Mouse (Mus musculus): ENCODE data around the gene Gm45234. TPM values are rescaled to one million over a fixed set of nuclear protein-coding genes. Genes with fewer than 3 reads are reported as not detected.

Gene Gm45234
- polyA plus RNA-seq, 1 experiment: not detected

DNA sequence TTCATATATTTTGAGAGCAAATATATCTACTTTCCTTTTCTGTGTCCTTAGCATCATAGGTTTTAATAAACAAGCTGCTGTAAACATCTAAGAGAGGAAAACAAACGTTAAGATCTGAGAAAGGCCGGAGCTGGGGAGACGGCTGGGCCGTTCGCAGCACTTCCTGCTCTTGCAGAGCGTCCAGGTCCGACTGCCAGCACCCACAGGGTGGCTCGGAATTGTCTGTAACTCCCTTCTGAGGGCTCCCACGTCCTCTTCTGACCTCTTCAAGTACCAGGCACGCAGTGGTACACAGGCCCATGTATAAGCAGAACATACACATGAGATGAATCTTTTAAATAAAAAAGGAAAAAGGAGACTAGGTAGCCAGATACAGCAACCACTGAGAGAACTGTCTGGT lies 31.9 kb upstream of the Gm45234 start:
- H3K4me3 ChIP-seq (ENCODE audit: insufficient read depth, low read length): no peak overlapping the region
- H3K4me1 ChIP-seq (ENCODE audit: control insufficient read depth, insufficient read depth, low read length): peaks cover 12% of the 10 kb centered on the region
- H3K27ac ChIP-seq (ENCODE audit: insufficient read depth, low read depth, low read length): no peak overlapping the region
- TF ChIP-seq POLR2A (IDR thresholded peaks at IDR 0.05; ENCODE audit: borderline replicate concordance, low read depth, low read length) (no peak), CTCF (IDR thresholded peaks at IDR 0.05; ENCODE audit: low read depth, low read length) (no peak)

DNA sequence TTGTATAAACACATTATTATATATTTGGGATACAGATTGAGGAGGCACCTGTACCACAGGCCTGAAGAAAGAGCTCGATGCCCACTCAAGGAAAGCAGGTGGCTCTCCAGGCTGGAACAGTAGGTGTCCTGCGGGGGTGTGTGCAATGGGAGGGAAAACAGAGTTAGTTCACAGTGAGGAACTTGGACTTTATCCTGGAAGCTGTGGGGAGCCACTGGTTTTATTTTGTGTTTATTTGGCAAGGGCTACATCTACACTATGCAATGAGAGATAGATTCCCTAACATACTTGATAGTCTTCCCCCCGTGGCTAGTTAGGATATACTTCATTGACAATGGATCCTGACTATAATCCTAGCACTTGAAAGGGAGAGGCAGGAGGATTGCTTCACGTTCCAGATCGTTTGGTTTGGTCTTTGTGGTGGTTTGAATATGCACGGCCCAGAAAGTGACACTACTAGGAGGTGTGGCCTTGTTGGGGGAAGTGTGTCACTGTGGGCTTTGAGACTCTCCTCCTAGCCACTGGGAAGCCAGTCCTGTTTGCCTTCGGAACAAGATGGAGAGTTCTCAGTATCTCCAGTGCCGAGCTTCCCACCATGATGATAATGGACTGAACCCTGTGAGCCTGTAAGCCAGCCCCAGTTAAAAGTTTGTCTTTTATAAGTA lies 31.1 kb upstream of the Gm45234 start:
- no peak overlapping the region for H3K27ac ChIP-seq (ENCODE audit: insufficient read depth, low read depth, low read length)
- no peak overlapping the region for H3K4me3 ChIP-seq (ENCODE audit: insufficient read depth, low read length)
- TF ChIP-seq CTCF (IDR thresholded peaks at IDR 0.05; ENCODE audit: low read depth, low read length) (no peak), POLR2A (IDR thresholded peaks at IDR 0.05; ENCODE audit: borderline replicate concordance, low read depth, low read length) (no peak)
- peaks cover 17% of the 10 kb centered on the region for H3K4me1 ChIP-seq (ENCODE audit: control insufficient read depth, insufficient read depth, low read length)

DNA sequence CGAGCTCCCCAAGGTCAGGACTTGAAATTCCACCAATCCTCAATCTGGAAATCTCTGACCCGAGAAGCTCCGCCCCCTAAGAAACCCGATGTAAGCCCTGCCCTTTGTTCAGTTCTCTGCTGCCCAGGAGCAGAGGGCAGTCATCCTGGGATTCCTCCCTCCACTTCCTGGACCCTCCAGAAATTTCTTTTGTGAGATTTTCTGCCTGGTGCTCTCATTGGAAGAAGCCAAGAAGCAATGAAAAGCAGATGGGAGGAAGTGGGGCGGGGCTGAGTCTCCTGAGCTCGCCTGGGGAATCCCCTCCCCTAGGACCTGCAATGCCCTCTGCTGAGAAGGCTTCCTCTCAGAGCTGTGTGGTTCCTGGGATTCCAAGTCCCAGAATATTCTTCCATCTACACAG lies 26.6 kb upstream of the Gm45234 start:
- H3K27ac ChIP-seq (ENCODE audit: insufficient read depth, low read depth, low read length): peak overlapping the region; percentile 17; the same call in 1 of the 2 replicates
- TF ChIP-seq POLR2A (IDR thresholded peaks at IDR 0.05; ENCODE audit: borderline replicate concordance, low read depth, low read length) (no peak), CTCF (IDR thresholded peaks at IDR 0.05; ENCODE audit: low read depth, low read length) (no peak)
- H3K4me3 ChIP-seq (ENCODE audit: insufficient read depth, low read length): peak overlapping the region; percentile 60
- H3K4me1 ChIP-seq (ENCODE audit: control insufficient read depth, insufficient read depth, low read length): peaks cover 16% of the 10 kb centered on the region

DNA sequence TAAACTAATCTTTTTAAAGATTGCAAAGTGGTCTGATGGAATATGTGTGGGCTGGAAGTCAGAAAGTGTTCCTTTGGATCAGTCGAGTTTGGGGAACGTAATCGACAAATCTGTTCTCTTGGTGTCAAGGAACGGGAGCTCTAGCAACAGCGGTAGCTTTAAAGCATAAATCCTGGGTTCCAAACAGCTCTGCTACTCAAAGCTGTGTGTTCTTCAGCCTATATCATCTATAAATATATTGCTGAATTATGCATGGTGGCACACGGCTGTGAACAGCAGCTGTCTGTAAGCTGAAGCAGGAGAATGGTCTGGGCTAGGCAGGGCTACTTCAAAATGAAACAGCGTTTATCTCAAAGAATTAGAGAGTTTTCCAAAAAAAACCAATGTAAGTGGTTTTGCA lies 25.1 kb upstream of the Gm45234 start:
- H3K27ac ChIP-seq (ENCODE audit: insufficient read depth, low read depth, low read length): no peak overlapping the region
- H3K4me1 ChIP-seq (ENCODE audit: control insufficient read depth, insufficient read depth, low read length): peaks cover 13% of the 10 kb centered on the region; the same call in 1 of the 2 replicates
- no peak overlapping the region for H3K4me3 ChIP-seq (ENCODE audit: insufficient read depth, low read length)
- no peak for TF ChIP-seq POLR2A (IDR thresholded peaks at IDR 0.05; ENCODE audit: borderline replicate concordance, low read depth, low read length)
- TF ChIP-seq CTCF (IDR thresholded peaks at IDR 0.05; ENCODE audit: low read depth, low read length): no peak

DNA sequence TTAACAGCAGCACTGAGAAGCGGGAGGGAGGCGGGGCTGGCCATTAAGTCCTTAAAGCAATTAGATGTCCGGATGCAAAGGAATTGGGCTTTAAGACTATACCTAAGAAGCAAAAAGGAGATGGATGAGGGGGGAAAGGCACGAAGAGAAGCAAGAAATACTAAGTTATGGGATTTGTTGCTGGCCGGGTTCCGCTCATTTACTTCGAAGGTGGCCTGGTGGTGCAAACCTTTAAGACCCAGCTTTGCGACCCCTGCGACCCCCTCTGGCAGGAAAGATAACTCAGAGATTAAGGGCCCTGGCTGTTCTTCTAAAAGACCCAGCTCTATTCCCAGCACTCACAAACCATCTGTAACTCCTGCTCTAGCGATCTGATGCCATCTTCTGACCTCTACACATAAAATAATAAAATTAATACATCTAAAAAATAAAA lies 24.2 kb upstream of the Gm45234 start:
- Histone ChIP-seq H3K27ac (ENCODE audit: insufficient read depth, low read depth, low read length) (no peak overlapping the region), H3K4me1 (ENCODE audit: control insufficient read depth, insufficient read depth, low read length) (peaks cover 13% of the 10 kb centered on the region; the same call in 1 of the 2 replicates), H3K4me3 (ENCODE audit: insufficient read depth, low read length) (peak overlapping the region; percentile 48)
- TF ChIP-seq CTCF (IDR thresholded peaks at IDR 0.05; ENCODE audit: low read depth, low read length) (no peak), POLR2A (IDR thresholded peaks at IDR 0.05; ENCODE audit: borderline replicate concordance, low read depth, low read length) (no peak)

DNA sequence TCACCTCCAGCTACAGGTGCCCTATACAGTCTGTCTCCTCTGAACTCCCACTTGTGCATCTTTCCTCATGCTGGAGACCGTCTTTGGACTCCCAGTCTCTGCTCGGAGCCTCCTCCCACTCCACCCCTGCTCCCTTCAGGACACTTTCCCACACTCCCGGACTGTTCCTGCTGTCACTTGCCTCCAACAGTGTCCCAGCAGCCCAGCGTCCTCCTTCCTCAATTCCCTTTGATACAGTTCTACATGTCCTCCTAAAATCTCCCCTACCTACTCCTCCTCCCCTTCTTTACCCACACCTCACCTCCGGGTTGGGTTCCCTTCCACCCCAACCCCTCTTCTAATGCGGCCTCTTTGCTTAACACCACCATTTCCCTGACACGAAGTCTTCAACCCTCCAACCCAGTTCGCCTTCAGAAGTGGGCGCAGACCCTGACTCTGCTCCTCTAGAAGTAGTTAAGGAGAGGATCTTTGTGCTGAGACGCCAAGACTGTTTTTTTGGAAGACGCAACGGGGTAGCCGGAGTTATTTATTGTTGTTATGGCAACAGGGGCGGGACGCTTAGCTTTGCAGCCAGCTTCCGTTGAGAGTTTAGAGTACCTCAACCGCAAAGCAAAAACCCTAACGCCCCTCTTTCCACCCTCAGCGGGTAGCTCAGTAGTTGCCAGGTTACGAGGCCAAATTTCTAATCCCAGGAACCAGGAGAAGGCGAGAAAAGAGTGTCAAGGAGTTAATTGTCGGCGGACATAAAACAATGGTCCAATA lies 23.6 kb upstream of the Gm45234 start, which contains the start of gene Lrrc23:
TSS of gene Lrrc23 (minus strand) at position 506 of the 762 bp plus-strand sequence.
- no peak for TF ChIP-seq CTCF (IDR thresholded peaks at IDR 0.05; ENCODE audit: low read depth, low read length)
- no peak for TF ChIP-seq POLR2A (IDR thresholded peaks at IDR 0.05; ENCODE audit: borderline replicate concordance, low read depth, low read length)
- Histone ChIP-seq H3K27ac (ENCODE audit: insufficient read depth, low read depth, low read length) (no peak within 1 kb of the TSS), H3K4me1 (ENCODE audit: control insufficient read depth, insufficient read depth, low read length) (peaks cover 13% of the 10 kb centered on the region; the same call in 1 of the 2 replicates), H3K4me3 (ENCODE audit: insufficient read depth, low read length) (peak within 1 kb of the TSS; percentile 48)

DNA sequence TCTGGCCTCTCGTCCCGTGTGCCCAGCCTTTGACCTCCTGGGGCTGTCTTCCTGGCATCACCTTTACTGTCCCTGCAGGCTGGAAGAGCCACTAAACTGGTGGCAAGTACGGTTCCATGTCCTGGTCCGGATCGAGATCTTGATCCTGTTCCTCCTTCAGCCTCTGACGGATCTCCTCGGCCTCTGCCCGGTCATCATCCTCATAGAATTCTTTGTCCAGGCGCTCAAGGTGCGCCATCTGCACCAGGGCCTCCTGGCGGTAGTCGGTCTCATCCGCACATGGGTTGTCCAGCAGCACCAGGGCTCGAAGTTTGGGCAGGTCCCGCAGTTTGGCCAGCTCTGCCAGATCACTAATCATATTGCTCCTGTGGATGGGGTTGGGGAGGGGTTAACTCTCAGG lies 14.7 kb upstream of the Gm45234 start:
- TF ChIP-seq POLR2A (IDR thresholded peaks at IDR 0.05; ENCODE audit: borderline replicate concordance, low read depth, low read length) (no peak), CTCF (IDR thresholded peaks at IDR 0.05; ENCODE audit: low read depth, low read length) (no peak)

DNA sequence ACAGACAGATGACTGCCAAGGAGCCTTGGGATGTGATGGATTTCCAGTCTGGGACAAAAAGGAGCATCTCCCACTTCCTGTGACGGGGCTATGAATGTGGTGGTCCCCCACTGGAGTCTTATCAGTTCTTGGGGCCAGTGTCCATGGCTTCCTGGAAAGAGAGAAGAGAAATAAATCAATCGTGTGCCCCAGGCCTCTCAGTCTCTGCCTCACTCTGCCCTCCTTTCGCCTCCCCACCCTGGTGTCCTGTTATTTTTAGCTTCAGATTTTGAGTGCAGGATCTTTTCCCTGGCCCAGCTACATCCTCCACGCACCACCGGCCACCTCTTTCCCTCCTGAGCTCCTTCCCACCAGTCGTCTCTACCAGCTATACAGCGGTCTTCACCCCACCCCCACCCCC lies 14.2 kb upstream of the Gm45234 start:
- Histone ChIP-seq H3K27ac (ENCODE audit: insufficient read depth, low read depth, low read length) (no peak overlapping the region), H3K4me3 (ENCODE audit: insufficient read depth, low read length) (no peak overlapping the region), H3K4me1 (ENCODE audit: control insufficient read depth, insufficient read depth, low read length) (peaks cover 6% of the 10 kb centered on the region)
- no peak for TF ChIP-seq POLR2A (IDR thresholded peaks at IDR 0.05; ENCODE audit: borderline replicate concordance, low read depth, low read length)
- TF ChIP-seq CTCF (IDR thresholded peaks at IDR 0.05; ENCODE audit: low read depth, low read length): 0 out of 2 replicates have a peak, but pooled peaks have one; percentile 17

More for the DNA sequence above, 14.7 kb upstream of the Gm45234 start:
- H3K4me1 ChIP-seq (ENCODE audit: control insufficient read depth, insufficient read depth, low read length): peaks cover 6% of the 10 kb centered on the region
- no peak overlapping the region for H3K27ac ChIP-seq (ENCODE audit: insufficient read depth, low read depth, low read length)
- H3K4me3 ChIP-seq (ENCODE audit: insufficient read depth, low read length): no peak overlapping the region

DNA sequence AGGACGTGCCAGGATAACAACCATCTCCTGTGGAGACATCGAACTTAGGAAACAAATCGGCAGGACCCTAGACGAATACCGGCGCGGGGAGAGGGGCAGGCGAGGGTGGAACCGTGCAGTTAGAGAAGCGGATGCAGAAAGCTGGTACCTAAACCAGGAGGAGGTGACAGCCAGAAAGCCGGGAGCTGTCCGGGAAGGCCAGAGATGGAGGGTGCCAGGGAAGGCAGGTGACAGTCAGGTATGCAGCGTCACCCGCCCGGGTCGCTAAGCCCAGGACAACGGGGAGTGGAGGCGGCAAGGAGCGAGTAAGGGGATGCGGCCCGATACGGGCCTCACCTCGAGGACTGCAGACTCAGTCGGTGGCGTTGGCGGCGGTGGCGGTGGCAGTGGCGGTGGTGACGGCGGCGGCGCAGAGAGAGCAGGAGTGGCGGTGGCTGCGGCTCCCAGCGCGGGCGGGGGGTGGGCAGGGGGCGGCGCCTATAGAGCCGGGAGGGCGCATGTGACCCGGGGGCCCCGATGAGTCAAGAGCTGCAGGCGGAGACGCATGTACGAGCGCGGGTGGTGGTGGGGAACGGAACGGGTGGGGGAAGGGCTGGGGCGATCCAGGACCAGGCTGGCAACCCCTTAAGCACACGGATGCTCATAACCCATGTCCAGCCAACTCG lies 13.4 kb upstream of the Gm45234 start, which contains the start of gene Eno2:
TSS of gene Eno2 (minus strand) at position 573 of the 665 bp plus-strand sequence.
- H3K4me1 ChIP-seq (ENCODE audit: control insufficient read depth, insufficient read depth, low read length): peaks cover 6% of the 10 kb centered on the region
- H3K27ac ChIP-seq (ENCODE audit: insufficient read depth, low read depth, low read length): no peak within 1 kb of the TSS
- peak within 1 kb of the TSS; percentile 94 for H3K4me3 ChIP-seq (ENCODE audit: insufficient read depth, low read length)
- TF ChIP-seq CTCF (IDR thresholded peaks at IDR 0.05; ENCODE audit: low read depth, low read length) (no peak), POLR2A (IDR thresholded peaks at IDR 0.05; ENCODE audit: borderline replicate concordance, low read depth, low read length) (no peak)

Measured in bone marrow macrophage, adult 2 months (primary cell).